Mouse (Mus musculus) monocyte, adult 59 days (primary cell): ENCODE data around the gene Fubp3. TPM values are rescaled to one million over a fixed set of nuclear protein-coding genes. Genes with fewer than 3 reads are reported as not detected.

Experiments
- total RNA-seq, 2 experiments: library from RNA; stranded (reverse); gene quantifications; one replicate each; pipeline ENCODE4 v1.2.4; 2023

Fubp3 gene
- 10 to 100 TPM; 14.4 to 15.6 TPM for total RNA-seq

GRCm38 (mm10) chr2:31572051-31572914 lies at the start of gene Fubp3:
Gene Fubp3 (plus strand): TSS chr2:31572651.

GRCm38 (mm10) chr2:31639901-31640608 lies 67.6 kb downstream of the Fubp3 start, which contains the start of gene Prdm12:
Gene Prdm12 (plus strand): TSS chr2:31640037.

Other genes with a start within 250 kb of the Fubp3 start
- gene Ass1, start 102.4 kb upstream of the Fubp3 start, total RNA-seq, result 10 to 100 TPM; 46.1 to 52.6 TPM
- not detected for gene Prdm12, start 67.4 kb downstream of the Fubp3 start, total RNA-seq
- gene Exosc2, start 98.1 kb downstream of the Fubp3 start, total RNA-seq, result 10 to 100 TPM; 13.7 to 14.5 TPM
- 100 to 1,000 TPM; 119 to 131 TPM for gene Abl1, start 115.7 kb downstream of the Fubp3 start, total RNA-seq
- gene Qrfp, start 237.9 kb downstream of the Fubp3 start, total RNA-seq, result not detected